Mouse (Mus musculus) bone marrow macrophage, adult 2 months (primary cell): ENCODE results near the gene Pex5l.

Experiments
- CTCF ChIP-seq: IDR thresholded peaks from 2 replicates; pipeline ENCODE4 v1.5.1; 2012; ENCODE audit warnings: low read depth, mild to moderate bottlenecking, low read length, moderate library complexity
- POLR2A ChIP-seq: IDR thresholded peaks from 2 replicates; pipeline ENCODE4 v1.6.1; 2012; ENCODE audit warnings: mild to moderate bottlenecking, low read depth, low read length, borderline replicate concordance

DNA sequence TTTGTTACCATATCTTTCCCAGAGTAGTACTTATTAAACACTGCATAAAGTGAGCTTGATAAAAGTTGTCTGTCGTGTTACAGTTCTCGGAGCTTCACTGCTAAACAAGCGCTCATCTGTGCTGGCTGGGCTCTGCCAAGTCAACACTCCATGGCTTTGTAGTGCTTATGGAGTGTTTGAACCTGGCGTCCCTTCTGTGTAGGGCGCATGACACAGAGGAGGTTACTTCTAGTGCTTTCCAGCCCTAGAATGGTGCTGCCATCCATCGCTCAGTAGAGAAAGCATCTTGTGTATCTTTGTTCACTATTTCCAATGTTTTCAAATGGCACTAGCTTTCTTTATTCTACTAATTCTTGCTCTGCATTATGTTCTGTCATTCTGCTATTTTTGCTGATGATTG lies 39.5 kb downstream of the Pex5l start:
- TF ChIP-seq CTCF (no peak), POLR2A (no peak)
